Mouse (Mus musculus): Measurements from ENCODE around the gene I0C0044D17Rik.

The I0C0044D17Rik gene

DNA sequence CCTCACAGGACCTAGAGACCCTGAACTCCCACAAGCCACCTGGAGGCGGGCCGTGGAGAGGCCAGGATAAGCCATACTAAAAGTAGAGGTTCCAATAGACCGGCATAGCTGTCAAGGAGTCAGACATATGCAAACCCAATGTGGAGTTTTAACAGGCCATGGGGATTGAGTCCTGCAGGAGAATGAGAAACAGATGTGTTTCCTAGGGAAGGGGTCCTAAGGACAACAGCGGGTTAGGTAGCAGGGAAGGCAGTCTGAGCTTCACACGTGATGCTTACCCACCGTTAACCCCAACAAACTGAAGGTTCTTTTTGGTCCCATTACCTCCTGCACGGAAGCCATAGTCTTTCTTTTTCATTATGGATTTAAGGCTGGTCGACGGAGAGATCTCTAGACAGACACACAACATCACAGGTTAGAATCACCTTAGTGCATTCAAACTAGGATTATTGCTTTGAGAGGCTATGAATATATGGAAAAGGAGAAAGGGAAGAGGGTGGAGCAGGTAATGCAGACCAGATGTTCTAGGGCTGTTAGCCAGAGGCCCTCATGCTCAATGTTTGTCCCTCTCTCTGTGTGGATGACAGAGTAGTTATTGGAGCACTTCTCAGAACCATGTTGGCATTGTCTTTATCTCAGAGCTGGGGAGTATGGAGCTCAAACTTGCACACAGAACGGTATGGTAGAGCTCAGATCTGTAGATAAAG lies 46.8 kb downstream of the I0C0044D17Rik start:
- no peak for DNase-seq (ENCODE audit: low spot score)

DNA sequence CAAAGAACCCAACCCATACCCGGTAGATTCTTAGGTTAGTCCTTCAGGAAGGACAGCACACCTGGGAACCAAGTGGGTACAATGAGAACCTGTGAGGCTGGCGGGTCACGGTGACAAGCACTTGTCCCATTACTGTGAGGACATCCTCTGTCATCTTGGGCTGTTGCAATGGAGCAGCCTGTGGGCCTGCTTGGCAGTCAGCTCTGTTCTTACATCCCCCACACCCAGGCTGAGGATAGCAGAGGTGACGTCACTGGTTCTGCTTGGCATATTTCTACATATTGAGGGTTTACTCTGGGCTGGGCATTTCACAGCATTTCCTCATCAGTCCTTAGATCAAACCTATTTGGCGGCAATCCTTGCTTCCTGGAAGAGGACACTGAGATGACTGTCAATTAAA lies 49.9 kb downstream of the I0C0044D17Rik start:
- no peak for DNase-seq (ENCODE audit: low spot score)

Data from urinary bladder, postnatal 25 days (tissue).